Mouse (Mus musculus): ENCODE results near the gene Pold3. TPM values are rescaled to one million over a fixed set of nuclear protein-coding genes. Genes with fewer than 3 reads are reported as not detected.
A peak's percentile ranks its signal among the peaks of the same experiment; 100 is the strongest.

Pold3 gene
- total and polyA plus RNA-seq, 3 experiments: 4.4 to 9.1 (median 9.0) TPM

DNA sequence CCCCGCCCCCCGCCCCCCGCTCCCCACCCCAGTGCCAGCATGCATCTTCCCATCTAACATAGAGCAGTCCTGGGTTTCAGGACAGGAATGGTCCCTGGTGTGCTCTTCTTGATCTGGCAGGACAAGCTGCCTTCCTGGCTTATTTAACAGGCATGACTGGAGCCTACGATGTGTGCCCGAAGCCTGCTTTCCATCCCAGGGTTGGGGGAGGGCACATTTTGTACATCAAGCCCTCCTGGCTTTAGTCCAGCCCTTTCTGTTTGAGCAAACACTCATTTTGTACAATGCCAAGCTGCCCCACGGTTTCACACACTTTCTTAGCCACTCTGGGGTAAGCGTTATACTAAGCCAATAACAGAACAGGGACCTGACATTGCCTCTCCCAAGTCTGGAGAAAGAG is 85.3 kb downstream of the Pold3 start:
- Histone ChIP-seq H3K27ac (no peak overlapping the region), H3K36me3 (ENCODE audit: control insufficient read depth, insufficient read depth, low read length) (no peaks in the 10 kb centered on the region), H3K9ac (ENCODE audit: low read depth, low read length) (no peak overlapping the region), H3K4me3 (no peak overlapping the region), H3K4me1 (ENCODE audit: control insufficient read depth, insufficient read depth, low read length) (no peaks in the 10 kb centered on the region), H3K27me3 (ENCODE audit: control insufficient read depth, insufficient read depth, low read length) (no peaks in the 10 kb centered on the region), H3K79me2 (replicated peaks; ENCODE audit: control insufficient read depth, insufficient read depth, low read length) (no peaks in the 10 kb centered on the region)
- WGBS: 74% methylated on average over 7 of the region's 7 CpGs
- DNase-seq: no peak
- intact Hi-C loops (cut with DNase I): no loop called here
- TF ChIP-seq EP300 (IDR thresholded peaks at IDR 0.05; ENCODE audit: insufficient read depth, low read depth, low read length): no peak
- no peak for TF ChIP-seq POLR2A (IDR thresholded peaks at IDR 0.05; ENCODE audit: insufficient read depth, low read depth, low read length)
- TF ChIP-seq CTCF (IDR thresholded peaks at IDR 0.05): no peak

DNA sequence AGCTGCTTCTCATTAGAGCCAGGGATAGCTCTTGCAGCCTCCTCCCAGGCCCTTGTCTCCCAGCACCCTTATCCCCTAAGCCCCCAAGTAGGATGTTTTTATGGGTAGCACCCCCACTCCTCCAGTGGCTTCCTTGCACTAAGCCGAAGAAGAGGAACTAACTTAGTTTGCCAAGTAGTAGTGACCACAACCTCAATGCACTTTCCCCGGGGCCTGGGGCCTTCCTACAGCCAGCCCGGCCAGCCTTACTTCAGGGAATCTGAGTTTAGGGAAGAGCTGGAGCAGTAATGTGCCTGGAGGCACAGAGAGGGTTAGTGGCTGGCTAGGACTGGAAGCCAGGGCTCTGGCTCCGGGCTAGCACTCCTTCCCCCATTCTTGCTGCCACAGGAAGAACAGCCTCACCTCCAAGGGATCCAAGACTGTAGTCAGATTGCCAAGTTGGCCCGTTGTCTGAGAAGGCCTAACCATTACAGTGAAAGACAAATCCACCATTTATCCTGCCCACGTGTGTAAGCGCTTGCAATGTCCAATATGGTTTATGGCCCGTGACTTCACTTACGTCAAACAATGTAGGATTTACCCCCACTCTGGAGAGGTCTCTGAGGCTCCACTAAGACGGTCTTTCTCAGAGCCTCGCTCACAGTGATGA is 86.4 kb downstream of the Pold3 start:
- Histone ChIP-seq H3K36me3 (ENCODE audit: control insufficient read depth, insufficient read depth, low read length) (no peaks in the 10 kb centered on the region), H3K4me3 (no peak overlapping the region), H3K4me1 (ENCODE audit: control insufficient read depth, insufficient read depth, low read length) (no peaks in the 10 kb centered on the region), H3K27ac (no peak overlapping the region), H3K9ac (ENCODE audit: low read depth, low read length) (no peak overlapping the region), H3K79me2 (replicated peaks; ENCODE audit: control insufficient read depth, insufficient read depth, low read length) (no peaks in the 10 kb centered on the region), H3K27me3 (ENCODE audit: control insufficient read depth, insufficient read depth, low read length) (no peaks in the 10 kb centered on the region)
- intact Hi-C loops (cut with DNase I): no loop called here
- WGBS: 76% methylated on average over 11 of the region's 11 CpGs
- DNase-seq: no peak
- TF ChIP-seq EP300 (IDR thresholded peaks at IDR 0.05; ENCODE audit: insufficient read depth, low read depth, low read length) (no peak), POLR2A (IDR thresholded peaks at IDR 0.05; ENCODE audit: insufficient read depth, low read depth, low read length) (no peak), CTCF (IDR thresholded peaks at IDR 0.05) (no peak)

GRCm38 (mm10) chr7:100033672-100034071 is 87.7 kb downstream of the Pold3 start:
- intact Hi-C loops (cut with DNase I): no loop called here
- H3K27me3 ChIP-seq (ENCODE audit: control insufficient read depth, insufficient read depth, low read length): no peaks in the 10 kb centered on the region
- peak in 1 of 2 experiments; percentile 14 for DNase-seq
- H3K9ac ChIP-seq (ENCODE audit: low read depth, low read length): no peak overlapping the region
- TF ChIP-seq POLR2A (IDR thresholded peaks at IDR 0.05; ENCODE audit: insufficient read depth, low read depth, low read length) (no peak), EP300 (IDR thresholded peaks at IDR 0.05; ENCODE audit: insufficient read depth, low read depth, low read length) (no peak), CTCF (IDR thresholded peaks at IDR 0.05) (no peak)
- H3K79me2 ChIP-seq (replicated peaks; ENCODE audit: control insufficient read depth, insufficient read depth, low read length): no peaks in the 10 kb centered on the region
- no peak overlapping the region for H3K27ac ChIP-seq
- H3K36me3 ChIP-seq (ENCODE audit: control insufficient read depth, insufficient read depth, low read length): no peaks in the 10 kb centered on the region
- no peaks in the 10 kb centered on the region for H3K4me1 ChIP-seq (ENCODE audit: control insufficient read depth, insufficient read depth, low read length)
- 44% methylated on average over 5 of the region's 5 CpGs for WGBS
- H3K4me3 ChIP-seq: no peak overlapping the region

Other genes starting within 250 kb of the Pold3 start
- 10 to 100 TPM in 1 of 2 experiments, 1 to 10 TPM in 1; 9.4 to 10.6 TPM for gene Rnf169, start 141.1 kb downstream of the Pold3 start, total RNA-seq (2021)
- gene Rnf169, start 141.1 kb downstream of the Pold3 start, polyA plus RNA-seq (2012; rRNA removed): 2.9 and 3.6 TPM in 2 replicates
- under 1 TPM in 1 of 2 experiments, not detected in 1; 0.16 TPM for gene Chrdl2, start 115.4 kb downstream of the Pold3 start, total RNA-seq (2021)
- gene Chrdl2, start 115.4 kb downstream of the Pold3 start, polyA plus RNA-seq (2012; rRNA removed): 0.18 and 0.38 TPM in 2 replicates
- gene Lipt2, start 37.7 kb upstream of the Pold3 start, total RNA-seq (2021): 1 to 10 TPM; 5.7 to 6.0 TPM
- 6.6 and 10.0 TPM in 2 replicates for gene Lipt2, start 37.7 kb upstream of the Pold3 start, polyA plus RNA-seq (2012; rRNA removed)
- gene Kcne3, start 54.9 kb upstream of the Pold3 start, total RNA-seq (2021): under 1 TPM; 0.59 to 0.94 TPM
- 2.0 and 2.2 TPM in 2 replicates for gene Kcne3, start 54.9 kb upstream of the Pold3 start, polyA plus RNA-seq (2012; rRNA removed)
- 1 to 10 TPM; 7.0 TPM for gene Pgm2l1, start 105.8 kb upstream of the Pold3 start, total RNA-seq (2021)
- gene Pgm2l1, start 105.8 kb upstream of the Pold3 start, polyA plus RNA-seq (2012; rRNA removed): 1.5 and 2.2 TPM in 2 replicates
- gene P4ha3, start 164.0 kb upstream of the Pold3 start, total RNA-seq (2021): under 1 TPM; 0.16 to 0.45 TPM
- gene P4ha3, start 164.0 kb upstream of the Pold3 start, polyA plus RNA-seq (2012; rRNA removed): 0.33 and 0.38 TPM in 2 replicates